Mouse (Mus musculus) heart, adult 18-20 months (tissue): ENCODE results near the gene Pla2g5. TPM values are rescaled to one million over a fixed set of nuclear protein-coding genes. Genes with fewer than 3 reads are reported as not detected.

Experiments used
- total RNA-seq, 2 experiments: library from RNA; stranded (reverse); gene quantifications; 2 replicates each; pipeline ENCODE4 v1.2.3; 2021

The Pla2g5 gene
- total RNA-seq, 2 experiments from 2014 or later: 31.6 to 41.3 TPM

Other genes with a start within 250 kb of the Pla2g5 start
- not detected for gene Vwa5b1, start 227.6 kb downstream of the Pla2g5 start, total RNA-seq
- gene Pla2g2c, start 138.7 kb downstream of the Pla2g5 start, total RNA-seq: under 1 TPM; 0.15 to 0.18 TPM
- 1 to 10 TPM; 1.9 to 2.7 TPM for gene Ubxn10, start 126.3 kb downstream of the Pla2g5 start, total RNA-seq
- gene Pla2g2f, start 105.9 kb downstream of the Pla2g5 start, total RNA-seq: under 1 TPM; 0.28 to 0.37 TPM
- gene Pla2g2d, start 87.7 kb downstream of the Pla2g5 start, total RNA-seq: 1 to 10 TPM; 1.2 to 6.4 TPM
- not detected for gene Gm13030, start 10.5 kb upstream of the Pla2g5 start, total RNA-seq
- under 1 TPM in 1 of 2 experiments, not detected in 1; 0.69 TPM for gene Pla2g2e, start 14.5 kb upstream of the Pla2g5 start, total RNA-seq
- gene Otud3, start 50.5 kb upstream of the Pla2g5 start, total RNA-seq: 10 to 100 TPM in 1 of 2 experiments, 1 to 10 TPM in 1; 9.6 to 11.5 TPM
- gene Rnf186, start 103.6 kb upstream of the Pla2g5 start, total RNA-seq: not detected
- 10 to 100 TPM; 10.6 to 10.7 TPM for gene Tmco4, start 109.4 kb upstream of the Pla2g5 start, total RNA-seq
- not detected for gene Htr6, start 212.1 kb upstream of the Pla2g5 start, total RNA-seq
- gene Nbl1, start 229.5 kb upstream of the Pla2g5 start, total RNA-seq: 10 to 100 TPM; 17.2 to 28.6 TPM